In genomic region chr11:4216248-4217000, GRCm38 (mm10) we compare ENCODE assay signal across 9 mouse cellular contexts. TPM values are rescaled to one million over a fixed set of nuclear protein-coding genes. Genes with fewer than 3 reads are reported as not detected.
A peak's percentile ranks its signal among the peaks of the same experiment; 100 is the strongest.
DNase-seq lines count a peak whose midpoint lies in the region; ATAC-seq lines count a peak whose summit lies in the region.
"Had no signal": no experiment of that assay in that cellular context is flagged by ENCODE, and none has a peak within 500 bp of the region (broad histone marks: within the 10 kb centered on the region; RNA-seq: fewer than 3 reads in every experiment).

No protein-coding gene starts in this region.

- no peaks in the 10 kb centered on the region for H3K4me1 ChIP-seq in kidney, embryonic 14.5 days (ENCODE audit: control insufficient read depth, insufficient read depth, low read length)

- no peak overlapping the region for H3K4me3 ChIP-seq in kidney, embryonic 14.5 days (ENCODE audit: low read length)

- DNase-seq in kidney, adult 11 months: peak; percentile 66
- peak; percentile 88 for DNase-seq in fat pad, adult 2 months (ENCODE audit: extremely low read depth, low read depth, low spot score)
- DNase-seq in kidney, adult 18-20 months: peak; percentile 77
- peak; percentile 88 for DNase-seq in lung, postnatal 36 days
- DNase-seq in cerebellum, adult 18-20 months: no peak
- DNase-seq in cerebellum, adult 9-11 months: no peak
- DNase-seq in embryo, embryonic 11 days: no peak

- H3K9me3 ChIP-seq in kidney, embryonic 14.5 days (ENCODE audit: control insufficient read depth, low read length): no peaks in the 10 kb centered on the region

- no peak for ATAC-seq in kidney, embryonic 14.5 days (ENCODE audit: low FRiP score, low TSS enrichment)

- H3K27me3 ChIP-seq in kidney, embryonic 14.5 days (ENCODE audit: control insufficient read depth, insufficient read depth, low read length): 0 out of 2 replicates have a peak, but pooled peaks cover 7% of the 10 kb centered on the region

- H3K4me2 ChIP-seq in kidney, embryonic 14.5 days (replicated peaks; ENCODE audit: low read depth, low read length): no peak overlapping the region

- 84% methylated on average over 9 of the region's 9 CpGs for WGBS in kidney, embryonic 14.5 days

- H3K27ac ChIP-seq in kidney, embryonic 14.5 days (ENCODE audit: low read depth, low read length): no peak overlapping the region

- H3K9ac ChIP-seq in kidney, embryonic 14.5 days (ENCODE audit: low read depth, low read length): no peak overlapping the region

- peaks cover 42% of the 10 kb centered on the region for H3K36me3 ChIP-seq in kidney, embryonic 14.5 days (ENCODE audit: control insufficient read depth, insufficient read depth, low read length)

RNA-seq across cellular contexts. Expression of gene Castor1, which starts 1.6 kb away (rescaled TPM):
- polyA plus RNA-seq in kidney, embryonic 14.5 days (2014; fragmentation: Nextera tagmentation; extraction: Ambion mirVana): 2.7 and 5.3 TPM in 2 replicates

RNA-seq across cellular contexts. Expression of gene Osm, which starts 19.8 kb away (rescaled TPM):
- not detected in 2 replicates for polyA plus RNA-seq in kidney, embryonic 14.5 days (2014; fragmentation: Nextera tagmentation; extraction: Ambion mirVana)
- polyA plus RNA-seq: limb, embryonic 11.5 days had no signal

RNA-seq across cellular contexts. Expression of gene Tbc1d10a, which starts 29.8 kb away (rescaled TPM):
- polyA plus RNA-seq in kidney, embryonic 14.5 days (2014; fragmentation: Nextera tagmentation; extraction: Ambion mirVana): 28.8 and 29.7 TPM in 2 replicates

RNA-seq across cellular contexts. Expression of gene Lif, which starts 40.9 kb away (rescaled TPM):
- polyA plus RNA-seq in kidney, embryonic 14.5 days (2014; fragmentation: Nextera tagmentation; extraction: Ambion mirVana): not detected in 2 replicates

RNA-seq across cellular contexts. Expression of gene Sf3a1, which starts 56.3 kb away (rescaled TPM):
- 55.7 and 72.5 TPM in 2 replicates for polyA plus RNA-seq in kidney, embryonic 14.5 days (2014; fragmentation: Nextera tagmentation; extraction: Ambion mirVana)

Comparison
In these comparisons a context has a peak if more than half of its experiments do, and no peak if none do; other contexts are left out.
1. DNase-seq: peak in kidney, adult 11 months (single experiment), fat pad, adult 2 months (single experiment), kidney, adult 18-20 months (single experiment) and lung, postnatal 36 days (single experiment); none in cerebellum, adult 18-20 months (0 of 2), cerebellum, adult 9-11 months (single experiment) and embryo, embryonic 11 days (single experiment).